Mouse (Mus musculus) adrenal gland, adult 8-10 months (tissue): ENCODE measurements around the gene Fam160b1. TPM values are rescaled to one million over a fixed set of nuclear protein-coding genes. Genes with fewer than 3 reads are reported as not detected.

Experiments used
- DNase-seq: peaks from one replicate; pipeline ENCODE4 v3.0.0; 2022
- total RNA-seq, 4 experiments: library from RNA; stranded (reverse); gene quantifications; 2 replicates each; pipeline ENCODE4 v1.2.4; 2022

The Fam160b1 gene
- 10 to 100 TPM; 20.8 to 26.1 (median 24.4) TPM for total RNA-seq

- peak; percentile 94 for DNase-seq
These were observed at the start of gene Fam160b1 for GRCm38 (mm10) chr19:57360341-57361130. Gene Fam160b1 (plus strand): TSS chr19:57360680.

- no peak for DNase-seq
These were observed 47.3 kb upstream of the Fam160b1 start for GRCm38 (mm10) chr19:57313226-57313625.

GRCm38 (mm10) chr19:57313891-57314345 is 46.6 kb upstream of the Fam160b1 start:
- no peak for DNase-seq

GRCm38 (mm10) chr19:57314346-57315012 is 46.0 kb upstream of the Fam160b1 start, which contains the start of gene Ablim1:
Gene Ablim1 (minus strand): TSS chr19:57314919.
- DNase-seq: peak; percentile 36

GRCm38 (mm10) chr19:57315013-57315565 is 45.4 kb upstream of the Fam160b1 start:
- DNase-seq: peak; percentile 55

- no peak for DNase-seq
These were observed 43.9 kb upstream of the Fam160b1 start for GRCm38 (mm10) chr19:57316597-57316996.

- DNase-seq: no peak
These were observed 39.7 kb upstream of the Fam160b1 start for GRCm38 (mm10) chr19:57320656-57321382.

GRCm38 (mm10) chr19:57321839-57322238 is 38.6 kb upstream of the Fam160b1 start:
- no peak for DNase-seq

GRCm38 (mm10) chr19:57322491-57322890 is 38.0 kb upstream of the Fam160b1 start:
- no peak for DNase-seq

GRCm38 (mm10) chr19:57323087-57323486 is 37.4 kb upstream of the Fam160b1 start:
- no peak for DNase-seq

- DNase-seq: peak; percentile 22
These were observed 34.7 kb upstream of the Fam160b1 start for GRCm38 (mm10) chr19:57325748-57326300.

- DNase-seq: no peak
These were observed 32.8 kb upstream of the Fam160b1 start for GRCm38 (mm10) chr19:57327679-57328078.

GRCm38 (mm10) chr19:57328269-57328668 is 32.2 kb upstream of the Fam160b1 start:
- no peak for DNase-seq

GRCm38 (mm10) chr19:57328792-57329191 is 31.7 kb upstream of the Fam160b1 start:
- DNase-seq: no peak

- no peak for DNase-seq
These were observed 30.2 kb upstream of the Fam160b1 start for GRCm38 (mm10) chr19:57330309-57330708.

- DNase-seq: no peak
These were observed 29.2 kb upstream of the Fam160b1 start for GRCm38 (mm10) chr19:57331237-57331636.

- no peak for DNase-seq
These were observed 27.1 kb upstream of the Fam160b1 start for GRCm38 (mm10) chr19:57333356-57333755.

- no peak for DNase-seq
These were observed 25.3 kb upstream of the Fam160b1 start for GRCm38 (mm10) chr19:57335135-57335534.

GRCm38 (mm10) chr19:57339281-57339864 is 21.1 kb upstream of the Fam160b1 start:
- DNase-seq: no peak

- no peak for DNase-seq
These were observed 19.4 kb upstream of the Fam160b1 start for GRCm38 (mm10) chr19:57340900-57341742.

- DNase-seq: no peak
These were observed 16.6 kb upstream of the Fam160b1 start for GRCm38 (mm10) chr19:57343860-57344259.
